Mouse (Mus musculus) kidney, adult 2 months (tissue): ENCODE data around the gene Zfp335. TPM values are rescaled to one million over a fixed set of nuclear protein-coding genes. Genes with fewer than 3 reads are reported as not detected.
"Not testable (repeated sequence)": the region's sequence is repeated elsewhere in the genome, so short reads cannot be mapped to it uniquely, and the experiment has no call there.

Experiments
- DNase-seq: peaks from one replicate; pipeline ENCODE4 v3.0.0; 2021
- H3K27ac ChIP-seq: fragments of 200-500 bp; 2 replicates; pipeline ENCODE4 v1.5.1; 2012; ENCODE audit warnings: low read depth, low read length, control low read depth, inconsistent platforms; ENCODE audit not compliant: insufficient read depth
- H3K27me3 ChIP-seq: fragments of 200-500 bp; replicated peaks from 2 replicates; pipeline ENCODE4 v1.6.1; 2012; ENCODE audit warnings: mild to moderate bottlenecking, moderate library complexity, low read length, inconsistent platforms; ENCODE audit not compliant: control insufficient read depth, insufficient read depth
- H3K36me3 ChIP-seq: fragments of 200-500 bp; 2 replicates; pipeline ENCODE4 v1.6.1; 2012; ENCODE audit warnings: mild to moderate bottlenecking, moderate library complexity, low read length, inconsistent platforms; ENCODE audit not compliant: control insufficient read depth, insufficient read depth
- H3K4me1 ChIP-seq: fragments of 200-500 bp; 2 replicates; pipeline ENCODE4 v1.6.1; 2011; ENCODE audit warnings: low read length; ENCODE audit not compliant: control insufficient read depth, insufficient read depth
- H3K4me3 ChIP-seq: fragments of 200-500 bp; 2 replicates; pipeline ENCODE4 v1.5.1; 2011; ENCODE audit warnings: mild to moderate bottlenecking, low read depth, low read length, control low read depth; ENCODE audit not compliant: insufficient read depth
- CTCF ChIP-seq: fragments of 200-500 bp; conservative IDR thresholded peaks from 2 replicates; pipeline ENCODE4 v1.5.1; 2011; ENCODE audit warnings: low read depth, mild to moderate bottlenecking, control low read depth, low read length, moderate library complexity, mixed read lengths; ENCODE audit not compliant: insufficient read depth, insufficient read length
- POLR2A ChIP-seq: fragments of 200-500 bp; IDR thresholded peaks from one replicate; pipeline ENCODE4 v1.6.1; 2011; ENCODE audit warnings: low read depth, low read length, control low read depth
- WGBS: fragments of 180-500 bp; shearing (Covaris S2); methylation state at CpG from one replicate; pipeline ENCODE4 v1.1.7; 2018; 5-methylcytosine and 5-hydroxymethylcytosine counted together
- polyA plus RNA-seq: library from polyadenylated mRNA; depleted of rRNA; stranded (reverse); fragments of >200 nt; gene quantifications from 2 replicates; pipeline ENCODE4 v1.2.3, GENCODE M21; 2012

The Zfp335 gene
- polyA plus RNA-seq, 1 experiment: 20.4 TPM

GRCm38 (mm10) chr2:164888996-164889395 lies 22.6 kb downstream of the Zfp335 start:
- DNase-seq: no peak
- Histone ChIP-seq H3K27me3 (no peaks in the 10 kb centered on the region), H3K36me3 (peaks cover 9% of the 10 kb centered on the region), H3K27ac (no peak overlapping the region), H3K4me1 (no peaks in the 10 kb centered on the region), H3K4me3 (no peak overlapping the region)
- WGBS: 67% methylated on average over 12 of the region's 12 CpGs
- TF ChIP-seq POLR2A (no peak), CTCF (no peak)

GRCm38 (mm10) chr2:164886617-164887016 lies 24.9 kb downstream of the Zfp335 start:
- WGBS: 95% methylated on average over 10 of the region's 10 CpGs
- Histone ChIP-seq H3K27ac (no peak overlapping the region), H3K36me3 (peaks cover 7% of the 10 kb centered on the region), H3K4me1 (no peaks in the 10 kb centered on the region), H3K4me3 (no peak overlapping the region), H3K27me3 (no peaks in the 10 kb centered on the region)
- TF ChIP-seq POLR2A: no peak
- TF ChIP-seq CTCF: no peak
- DNase-seq: no peak

DNA sequence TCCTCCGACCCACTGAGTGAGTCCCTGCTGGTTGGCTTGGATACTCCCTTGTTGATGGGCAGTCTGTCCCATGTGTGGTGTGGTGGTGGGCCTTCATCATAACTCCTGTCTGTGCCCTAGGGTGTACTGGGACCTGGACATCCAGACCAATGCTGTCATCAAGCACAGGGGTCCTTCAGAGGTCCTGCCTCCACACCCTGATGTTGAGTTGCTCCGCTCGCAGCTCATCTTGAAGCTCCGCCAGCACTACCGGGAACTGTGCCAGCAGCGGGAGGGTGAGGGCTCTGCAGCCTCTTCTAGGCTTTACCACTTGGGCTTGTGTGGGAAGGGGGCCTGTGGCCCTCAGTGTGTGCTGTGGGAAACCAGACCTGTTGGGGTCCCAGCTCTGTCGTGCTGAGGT lies 25.8 kb downstream of the Zfp335 start:
- WGBS: 37% methylated on average over 7 of the region's 7 CpGs
- no peak for TF ChIP-seq CTCF
- no peak for TF ChIP-seq POLR2A
- peaks cover 4% of the 10 kb centered on the region; the same call in 1 of the 2 replicates for H3K4me1 ChIP-seq
- H3K27me3 ChIP-seq: no peaks in the 10 kb centered on the region
- H3K36me3 ChIP-seq: peaks cover 7% of the 10 kb centered on the region; the same call in 1 of the 2 replicates
- H3K27ac ChIP-seq: no peak overlapping the region
- no peak overlapping the region for H3K4me3 ChIP-seq
- peak; percentile 67 for DNase-seq

- Histone ChIP-seq H3K4me3 (no peak overlapping the region), H3K36me3 (peaks cover 2% of the 10 kb centered on the region; the same call in 1 of the 2 replicates), H3K27ac (no peak overlapping the region), H3K4me1 (peaks cover 12% of the 10 kb centered on the region; the same call in 1 of the 2 replicates), H3K27me3 (no peaks in the 10 kb centered on the region)
- 67% methylated on average over 9 of the region's 9 CpGs for WGBS
- DNase-seq: no peak
- no peak for TF ChIP-seq POLR2A
These were observed 28.9 kb downstream of the Zfp335 start for GRCm38 (mm10) chr2:164882619-164883018.

- DNase-seq: peak; percentile 97
- Histone ChIP-seq H3K27ac (peak overlapping the region; percentile 99), H3K27me3 (no peaks in the 10 kb centered on the region), H3K4me3 (peak overlapping the region; percentile 85), H3K4me1 (peaks cover 15% of the 10 kb centered on the region; the same call in 1 of the 2 replicates), H3K36me3 (no peaks in the 10 kb centered on the region)
- WGBS: under 1% methylated on average over 67 of the region's 72 CpGs
- TF ChIP-seq CTCF (no peak), POLR2A (peak; percentile 95)
These were observed 31.8 kb downstream of the Zfp335 start for GRCm38 (mm10) chr2:164879568-164880277.

DNA sequence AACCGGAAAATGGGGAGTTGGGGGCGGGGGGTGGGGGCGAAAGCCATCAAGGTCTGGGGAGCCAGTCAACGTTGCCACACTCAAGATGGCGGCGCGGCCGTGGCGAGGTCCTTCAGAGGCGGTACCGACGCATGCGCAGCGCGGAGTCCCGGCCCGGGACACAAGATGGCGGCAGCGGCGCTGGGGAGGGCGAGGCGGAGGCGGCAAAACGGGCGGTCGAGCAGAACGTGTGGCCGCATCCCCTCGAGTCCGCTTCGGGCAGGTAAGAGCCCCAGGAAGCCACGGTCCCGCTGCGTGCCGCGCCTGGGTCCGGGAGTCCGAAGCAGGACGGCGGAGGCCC lies 32.4 kb downstream of the Zfp335 start, which contains the start of gene Pcif1:
Gene Pcif1, plus strand, starts transcription at position 77 of the 340 bp plus-strand sequence.
- H3K36me3 ChIP-seq: no peaks in the 10 kb centered on the region
- 2% methylated on average over 38 of the region's 40 CpGs for WGBS
- TF ChIP-seq CTCF (no peak), POLR2A (peak; percentile 86)
- peak within 1 kb of the TSS; percentile 85 for H3K4me3 ChIP-seq
- H3K27me3 ChIP-seq: no peaks in the 10 kb centered on the region
- H3K27ac ChIP-seq: peak within 1 kb of the TSS; percentile 99
- peaks cover 15% of the 10 kb centered on the region; the same call in 1 of the 2 replicates for H3K4me1 ChIP-seq
- DNase-seq: peak; percentile 95

DNA sequence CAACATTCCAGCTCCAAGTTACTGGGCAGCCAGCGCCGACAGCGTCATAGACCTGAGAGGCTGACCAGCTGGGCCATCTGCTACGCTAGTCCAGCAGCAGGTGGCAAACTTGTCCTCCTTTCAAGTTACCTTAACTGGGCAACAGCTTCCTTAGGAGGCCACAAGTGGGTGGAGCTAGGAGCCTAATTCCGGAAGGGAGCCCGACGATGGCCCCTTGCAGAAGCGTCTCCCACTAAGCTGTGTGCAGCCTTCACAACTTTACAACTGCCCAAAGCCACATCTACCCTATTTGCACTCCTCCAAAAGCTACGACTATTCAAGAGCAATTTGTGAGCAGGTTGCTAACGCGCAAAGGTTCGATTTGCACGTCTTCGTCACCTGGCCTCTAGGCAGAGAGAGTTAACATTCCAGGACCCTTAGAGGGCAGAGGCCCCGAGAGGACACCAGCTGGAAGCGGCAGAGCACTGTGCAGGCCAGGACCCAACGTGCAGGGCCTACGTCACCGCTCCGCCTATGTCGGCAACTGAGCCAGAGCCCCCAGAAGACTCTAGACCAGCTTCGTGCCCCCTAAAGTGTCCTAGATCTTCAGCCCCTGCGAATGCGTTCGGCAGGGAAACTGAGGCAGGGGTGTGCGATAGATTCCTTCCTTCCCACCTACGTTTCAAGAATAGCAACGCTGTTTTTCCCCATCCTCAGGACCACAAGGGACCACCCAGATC lies 32.9 kb downstream of the Zfp335 start:
- H3K27ac ChIP-seq: peak overlapping the region; percentile 95
- no peak for TF ChIP-seq POLR2A
- peak; percentile 52 for TF ChIP-seq CTCF
- H3K27me3 ChIP-seq: no peaks in the 10 kb centered on the region
- peak overlapping the region; percentile 85 for H3K4me3 ChIP-seq
- peak; percentile 91 for DNase-seq
- no peaks in the 10 kb centered on the region for H3K36me3 ChIP-seq
- H3K4me1 ChIP-seq: peaks cover 15% of the 10 kb centered on the region; the same call in 1 of the 2 replicates
- WGBS: 1% methylated on average over 28 of the region's 28 CpGs

DNA sequence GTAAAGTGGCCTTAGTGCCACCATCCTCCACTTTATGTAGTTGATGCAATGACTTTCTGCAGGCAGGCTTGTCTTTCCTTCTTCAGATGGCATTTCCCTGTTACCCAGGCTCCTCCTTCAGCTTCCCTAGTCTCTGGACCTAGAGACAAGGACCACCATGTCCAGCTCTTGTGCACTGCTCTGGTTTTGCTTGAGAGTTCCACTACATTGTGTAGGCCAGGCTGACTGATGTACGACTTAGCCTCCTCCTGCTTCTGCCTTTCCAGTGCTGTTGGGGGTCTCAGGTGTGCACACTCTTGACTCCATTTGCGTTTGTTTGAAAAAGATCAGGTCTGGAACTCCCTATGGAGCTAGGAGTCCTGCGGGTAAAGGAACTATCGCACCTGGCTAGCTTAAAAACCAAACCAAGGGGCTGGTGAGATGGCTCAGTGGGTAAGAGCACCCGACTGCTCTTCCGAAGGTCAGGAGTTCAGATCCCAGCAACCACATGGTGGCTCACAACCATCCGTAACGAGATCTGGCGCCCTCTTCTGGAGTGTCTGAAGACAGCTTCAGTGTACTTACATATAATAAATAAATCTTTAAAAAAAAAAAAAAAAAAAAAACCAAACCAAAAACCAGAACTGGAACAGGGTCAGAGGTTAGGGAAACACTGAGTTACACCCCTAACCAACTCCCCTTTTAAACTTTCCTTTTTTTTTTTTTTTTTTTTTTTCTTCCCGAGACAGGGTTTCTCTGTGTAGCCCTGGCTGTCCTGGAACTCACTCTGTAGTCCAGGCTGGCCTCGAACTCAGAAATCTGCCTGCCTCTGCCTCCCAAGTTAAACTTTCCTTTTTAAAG lies 34.0 kb downstream of the Zfp335 start:
- not testable (repeated sequence) for H3K36me3 ChIP-seq, H3K4me3 ChIP-seq, H3K27me3 ChIP-seq, DNase-seq
- peak overlapping the region; percentile 95; the same call in 1 of the 2 replicates for H3K27ac ChIP-seq
- WGBS: 62% methylated on average over 11 of the region's 11 CpGs
- H3K4me1 ChIP-seq: peaks cover 15% of the 10 kb centered on the region; the same call in 1 of the 2 replicates

GRCm38 (mm10) chr2:164875648-164876047 lies 35.9 kb downstream of the Zfp335 start:
- not testable (repeated sequence) for H3K4me1 ChIP-seq, H3K4me3 ChIP-seq, H3K27ac ChIP-seq, H3K27me3 ChIP-seq, H3K36me3 ChIP-seq, DNase-seq
- WGBS: 55% methylated on average over 2 of the region's 2 CpGs
